Mouse (Mus musculus) neutrophil, adult 83 days (primary cell): ENCODE data around the gene Ugt1a2. TPM values are rescaled to one million over a fixed set of nuclear protein-coding genes. Genes with fewer than 3 reads are reported as not detected.

Source experiments
- total RNA-seq, 2 experiments: library from RNA; stranded (reverse); gene quantifications; one replicate each; pipeline ENCODE4 v1.2.4; 2023

Ugt1a2 gene
- total RNA-seq, result 1 to 10 TPM; 6.4 to 9.4 TPM

DNA sequence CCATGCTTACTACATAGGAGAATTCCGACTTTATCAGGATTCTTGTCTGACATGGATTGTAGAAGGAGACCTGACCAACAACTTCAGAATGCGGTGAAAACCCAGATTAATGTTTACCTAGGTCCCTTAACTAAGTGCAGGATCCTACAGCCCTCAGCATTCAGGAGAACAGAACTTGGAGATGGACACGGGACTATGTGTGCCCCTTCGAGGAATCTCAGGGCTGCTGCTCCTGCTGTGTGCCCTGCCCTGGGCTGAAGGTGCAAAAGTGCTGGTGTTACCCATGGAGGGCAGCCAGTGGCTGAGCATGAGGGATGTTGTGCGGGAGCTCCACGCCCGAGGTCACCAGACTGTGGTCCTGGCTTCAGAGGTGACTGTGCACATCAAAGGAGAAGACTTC lies at the start of gene Ugt1a2:
Gene Ugt1a2 (plus strand): TSS at position 146 of the 400 bp plus-strand sequence.

GRCm38 (mm10) chr1:88165711-88166110 lies 34.7 kb upstream of the Ugt1a2 start, which contains the start of gene Ugt1a5:
Gene Ugt1a5 (plus strand): TSS chr1:88166012.

GRCm38 (mm10) chr1:88205294-88205922 lies 5.0 kb downstream of the Ugt1a2 start, which contains the start of gene Dnajb3:
Gene Dnajb3 (minus strand): TSS chr1:88205782.

DNA sequence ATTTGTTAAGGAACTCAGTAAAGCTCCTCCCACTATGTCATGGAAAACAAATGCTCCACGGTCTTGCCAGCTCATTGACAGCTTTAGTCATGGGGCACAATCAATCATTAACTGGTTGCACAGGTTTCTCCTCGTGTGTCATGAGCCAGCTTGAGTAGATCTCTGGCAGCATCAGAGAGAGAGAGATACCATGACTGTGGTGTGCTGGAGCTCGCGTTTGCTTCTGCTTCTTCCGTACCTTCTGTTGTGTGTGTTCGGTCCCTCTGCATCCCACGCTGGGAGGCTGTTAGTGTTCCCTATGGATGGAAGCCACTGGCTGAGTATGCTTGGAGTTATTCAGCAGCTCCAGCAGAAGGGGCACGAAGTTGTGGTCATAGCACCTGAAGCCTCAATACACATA lies 11.4 kb downstream of the Ugt1a2 start, which contains the start of gene Ugt1a1:
Gene Ugt1a1 (plus strand): TSS at position 148 of the 400 bp plus-strand sequence.

GRCm38 (mm10) chr1:88226670-88227379 lies 26.4 kb downstream of the Ugt1a2 start, which contains the start of gene Mroh2a:
Gene Mroh2a (plus strand): TSS chr1:88226986.

Other genes starting within 250 kb of the Ugt1a2 start
- gene Usp40, start 192.1 kb upstream of the Ugt1a2 start, total RNA-seq, result 1 to 10 TPM; 4.4 to 7.3 TPM
- not detected for gene Ugt1a10, start 145.2 kb upstream of the Ugt1a2 start, total RNA-seq
- gene Ugt1a9, start 129.8 kb upstream of the Ugt1a2 start, total RNA-seq, result not detected
- gene Ugt1a8, start 112.8 kb upstream of the Ugt1a2 start, total RNA-seq, result not detected
- 10 to 100 TPM; 86.4 to 92.8 TPM for gene Ugt1a7c, start 105.5 kb upstream of the Ugt1a2 start, total RNA-seq
- 10 to 100 TPM; 37.8 to 50.4 TPM for gene Ugt1a6b, start 97.3 kb upstream of the Ugt1a2 start, total RNA-seq
- gene Ugt1a6a, start 65.8 kb upstream of the Ugt1a2 start, total RNA-seq, result 10 to 100 TPM; 28.8 to 37.4 TPM
- gene Ugt1a5, start 34.6 kb upstream of the Ugt1a2 start, total RNA-seq, result 10 to 100 TPM; 15.6 to 28.6 TPM
- under 1 TPM; 0.40 to 0.88 TPM for gene Dnajb3, start 5.2 kb downstream of the Ugt1a2 start, total RNA-seq
- gene Ugt1a1, start 11.4 kb downstream of the Ugt1a2 start, total RNA-seq, result 1 to 10 TPM; 5.1 to 7.5 TPM
- 1 to 10 TPM in 1 of 2 experiments, under 1 TPM in 1; 0.26 to 1.8 TPM for gene Mroh2a, start 26.4 kb downstream of the Ugt1a2 start, total RNA-seq
- 100 to 1,000 TPM; 220 to 228 TPM for gene Hjurp, start 77.0 kb downstream of the Ugt1a2 start, total RNA-seq
- not detected for gene Trpm8, start 77.1 kb downstream of the Ugt1a2 start, total RNA-seq
- not detected for gene Spp2, start 206.4 kb downstream of the Ugt1a2 start, total RNA-seq